Mouse (Mus musculus) olfactory bulb, adult 2 months (tissue): ENCODE results near the gene Lrtm1. TPM values are rescaled to one million over a fixed set of nuclear protein-coding genes. Genes with fewer than 3 reads are reported as not detected.

Source experiments
- H3K27ac ChIP-seq: fragments of 200-500 bp; 2 replicates; pipeline ENCODE4 v1.5.1; 2012; ENCODE audit warnings: low read depth, low read length; ENCODE audit not compliant: insufficient read depth
- H3K4me1 ChIP-seq: fragments of 200-500 bp; 2 replicates; pipeline ENCODE4 v1.6.1; 2012; ENCODE audit warnings: low read length; ENCODE audit not compliant: control insufficient read depth, insufficient read depth
- H3K4me3 ChIP-seq: fragments of 200-500 bp; 2 replicates; pipeline ENCODE4 v1.5.1; 2012; ENCODE audit warnings: mild to moderate bottlenecking, low read depth, low read length, moderate library complexity; ENCODE audit not compliant: insufficient read depth
- CTCF ChIP-seq: fragments of 200-500 bp; IDR thresholded peaks from 2 replicates; pipeline ENCODE4 v1.5.1; 2012; ENCODE audit warnings: low read depth, mild to moderate bottlenecking, low read length, moderate library complexity; ENCODE audit not compliant: insufficient read depth
- POLR2A ChIP-seq: fragments of 200-500 bp; IDR thresholded peaks from 2 replicates; pipeline ENCODE4 v1.6.1; 2012; ENCODE audit warnings: mild to moderate bottlenecking, low read depth, low read length, moderate library complexity; ENCODE audit not compliant: insufficient read depth
- WGBS: fragments of 180-500 bp; shearing (Covaris S2); methylation state at CpG from one replicate; pipeline ENCODE4 v1.1.7; 2018; 5-methylcytosine and 5-hydroxymethylcytosine counted together
- polyA plus RNA-seq: library from polyadenylated mRNA; stranded (reverse); fragments of >200 nt; gene quantifications from 2 replicates; pipeline ENCODE4 v1.2.4, GENCODE M21; 2012; ENCODE audit warnings: low replicate concordance; ENCODE audit not compliant: missing spikeins, insufficient read depth, insufficient read length

Gene Lrtm1
- not detected in 2 replicates for polyA plus RNA-seq

DNA sequence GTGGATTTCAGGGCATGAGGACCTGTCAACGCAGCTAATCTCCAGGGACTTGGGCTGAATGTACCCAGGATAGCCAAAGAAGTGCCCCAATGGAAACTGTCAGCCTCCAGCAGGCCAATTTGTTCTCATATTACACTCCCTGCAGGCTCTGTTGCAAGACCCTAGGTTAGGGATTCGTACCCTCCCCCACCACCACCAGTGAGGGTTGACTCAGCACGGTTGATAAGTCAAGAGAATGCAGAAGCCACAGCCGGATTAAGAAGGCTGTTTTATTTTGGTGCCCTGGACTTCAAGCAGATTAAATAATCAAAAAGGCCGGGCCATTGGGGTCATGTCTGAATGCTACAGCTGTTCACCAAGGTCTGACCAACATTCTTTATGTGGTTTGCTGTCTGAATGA lies at the start of gene Lrtm1:
TSS of gene Lrtm1 (plus strand) at position 326 of the 400 bp plus-strand sequence.
- WGBS = 61% methylated on average over 5 of the region's 5 CpGs
- H3K27ac ChIP-seq = no peak within 1 kb of the TSS
- H3K4me1 ChIP-seq = no peaks in the 10 kb centered on the region
- no peak for TF ChIP-seq CTCF
- no peak for TF ChIP-seq POLR2A
- no peak within 1 kb of the TSS for H3K4me3 ChIP-seq

DNA sequence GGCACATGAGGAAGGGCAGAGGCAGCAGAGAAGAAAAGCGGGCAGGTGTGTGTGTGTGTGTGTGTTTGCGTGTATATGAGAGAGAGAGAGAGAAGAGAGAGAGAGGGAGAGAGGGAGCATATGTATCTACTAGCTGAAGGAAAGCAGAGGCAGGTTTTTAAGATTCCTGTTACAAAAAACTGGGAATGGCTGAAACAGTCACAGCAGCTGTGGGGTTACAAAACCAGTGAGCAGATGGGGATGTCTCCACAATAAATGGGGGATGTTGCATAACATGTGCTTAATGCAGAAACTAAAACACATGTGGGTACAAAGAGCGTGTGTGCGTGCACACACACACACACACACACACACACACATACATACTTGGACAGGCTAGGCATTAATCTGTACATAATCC lies 48.8 kb upstream of the Lrtm1 start:
- WGBS = 71% methylated on average over 4 of the region's 4 CpGs
- Histone ChIP-seq H3K4me3 (no peak overlapping the region), H3K27ac (no peak overlapping the region), H3K4me1 (peaks cover 3% of the 10 kb centered on the region; the same call in 1 of the 2 replicates)
- TF ChIP-seq CTCF = no peak
- TF ChIP-seq POLR2A = no peak

DNA sequence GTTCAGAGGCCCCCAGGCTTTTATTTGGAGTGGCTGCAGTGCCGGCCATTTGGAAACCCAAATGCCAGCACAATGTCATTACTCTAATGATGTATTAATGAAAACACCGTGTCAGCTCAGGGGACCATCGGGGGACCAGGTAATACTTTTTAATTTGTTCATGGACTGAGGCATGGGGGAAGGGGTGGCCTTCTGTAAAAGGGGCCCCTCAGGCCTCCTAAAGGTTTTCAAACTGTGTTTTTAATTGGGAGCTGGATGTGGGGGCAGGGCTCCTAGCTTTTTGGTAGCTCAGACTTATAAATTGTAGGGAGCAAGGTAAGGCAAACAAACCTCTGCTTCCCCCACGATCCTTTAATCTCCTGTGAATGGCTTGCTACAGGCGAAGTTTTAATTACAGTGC lies 45.4 kb upstream of the Lrtm1 start:
- peaks cover 3% of the 10 kb centered on the region; the same call in 1 of the 2 replicates for H3K4me1 ChIP-seq
- no peak overlapping the region for H3K27ac ChIP-seq
- TF ChIP-seq POLR2A = no peak
- TF ChIP-seq CTCF = no peak
- H3K4me3 ChIP-seq = no peak overlapping the region
- WGBS = 38% methylated on average over 5 of the region's 5 CpGs

- TF ChIP-seq POLR2A (no peak), CTCF (no peak)
- WGBS = 64% methylated on average over 2 of the region's 2 CpGs
- H3K27ac ChIP-seq = no peak overlapping the region
Observed at GRCm38 (mm10) chr14:28979230-28979629, 38.8 kb upstream of the Lrtm1 start.

DNA sequence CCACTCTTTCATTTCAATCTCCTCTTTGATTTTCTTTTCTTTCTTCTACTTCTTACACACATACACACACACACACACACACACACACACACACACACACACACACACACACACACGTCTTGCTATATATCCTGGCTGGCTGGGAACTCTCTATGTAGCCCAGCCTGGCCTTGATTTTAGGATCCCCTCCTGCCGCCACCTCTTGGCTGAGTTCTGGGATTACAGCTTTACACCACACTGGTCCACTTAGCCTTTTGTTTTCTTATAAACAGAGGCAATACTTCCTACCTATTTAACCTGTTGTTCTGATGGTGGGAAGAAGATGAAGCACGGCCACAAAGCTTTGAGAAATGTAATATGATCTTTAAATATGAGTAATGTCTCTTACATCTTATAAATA lies 37.5 kb upstream of the Lrtm1 start:
- 70% methylated on average over 3 of the region's 3 CpGs for WGBS
- no peaks in the 10 kb centered on the region for H3K4me1 ChIP-seq
- TF ChIP-seq CTCF (no peak), POLR2A (no peak)
- H3K4me3 ChIP-seq = no peak overlapping the region
- no peak overlapping the region for H3K27ac ChIP-seq

More at GRCm38 (mm10) chr14:28979230-28979629, 38.8 kb upstream of the Lrtm1 start:
- H3K4me3 ChIP-seq = no peak overlapping the region
- no peaks in the 10 kb centered on the region for H3K4me1 ChIP-seq

GRCm38 (mm10) chr14:28984276-28984675 lies 33.7 kb upstream of the Lrtm1 start:
- Histone ChIP-seq H3K27ac (no peak overlapping the region), H3K4me3 (no peak overlapping the region), H3K4me1 (no peaks in the 10 kb centered on the region)
- no peak for TF ChIP-seq POLR2A
- 72% methylated on average over 2 of the region's 2 CpGs for WGBS

DNA sequence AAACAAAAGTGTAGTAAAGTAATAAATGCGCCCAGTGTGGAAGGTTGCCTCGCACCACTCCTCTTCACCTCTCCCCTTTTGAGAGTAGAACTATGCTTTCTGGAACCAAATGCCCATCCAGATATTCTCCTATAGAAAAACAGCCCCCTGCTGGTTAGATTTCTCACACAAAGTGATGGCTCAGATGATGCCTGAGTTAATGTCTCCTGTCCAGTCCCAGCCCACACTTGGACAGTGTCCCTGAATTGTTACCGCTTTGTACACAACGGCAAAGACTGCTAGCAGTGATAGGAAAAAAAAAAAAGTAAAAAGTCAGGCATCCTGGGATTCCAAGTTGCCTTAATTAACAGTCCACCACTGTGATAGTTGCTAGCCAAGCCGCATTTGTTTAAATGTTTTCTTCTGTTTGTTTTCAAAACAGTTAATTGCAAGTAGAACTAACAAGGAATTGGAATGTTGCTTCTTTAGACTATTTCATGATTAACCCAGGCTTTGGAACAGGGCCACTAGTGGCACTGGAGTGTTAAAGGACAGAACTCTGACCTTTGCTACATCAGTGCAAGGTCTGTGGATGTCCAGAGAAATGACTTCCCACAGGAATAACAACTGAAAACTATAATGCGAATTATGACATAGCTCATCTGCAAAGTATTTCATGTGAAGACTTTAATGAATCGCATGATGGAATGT lies 29.7 kb upstream of the Lrtm1 start:
- Histone ChIP-seq H3K27ac (no peak overlapping the region), H3K4me3 (no peak overlapping the region), H3K4me1 (no peaks in the 10 kb centered on the region)
- no peak for TF ChIP-seq POLR2A
- WGBS = 78% methylated on average over 7 of the region's 7 CpGs

DNA sequence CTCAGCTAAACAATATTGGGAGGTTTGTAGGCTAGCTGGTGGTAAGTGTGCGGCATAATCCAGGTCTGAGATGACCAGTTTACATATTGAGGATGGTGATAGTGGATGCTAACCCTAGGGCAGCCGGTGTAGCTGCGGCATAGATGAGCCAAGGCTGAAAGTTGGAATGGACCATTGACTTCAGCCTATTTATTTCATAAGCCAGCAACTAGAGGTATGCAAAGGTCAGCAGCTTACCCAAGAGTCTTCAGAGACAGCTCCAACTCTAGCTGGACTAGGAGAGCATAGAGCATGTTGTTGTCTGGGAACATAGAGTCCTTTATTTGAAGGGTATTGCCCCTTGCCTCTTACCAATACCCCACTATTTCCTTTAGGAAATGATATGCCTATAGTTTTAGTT lies 21.4 kb upstream of the Lrtm1 start:
- Histone ChIP-seq H3K4me3 (no peak overlapping the region), H3K4me1 (no peaks in the 10 kb centered on the region), H3K27ac (no peak overlapping the region)
- WGBS = 97% methylated on average over 3 of the region's 3 CpGs
- no peak for TF ChIP-seq POLR2A
- TF ChIP-seq CTCF = no peak

DNA sequence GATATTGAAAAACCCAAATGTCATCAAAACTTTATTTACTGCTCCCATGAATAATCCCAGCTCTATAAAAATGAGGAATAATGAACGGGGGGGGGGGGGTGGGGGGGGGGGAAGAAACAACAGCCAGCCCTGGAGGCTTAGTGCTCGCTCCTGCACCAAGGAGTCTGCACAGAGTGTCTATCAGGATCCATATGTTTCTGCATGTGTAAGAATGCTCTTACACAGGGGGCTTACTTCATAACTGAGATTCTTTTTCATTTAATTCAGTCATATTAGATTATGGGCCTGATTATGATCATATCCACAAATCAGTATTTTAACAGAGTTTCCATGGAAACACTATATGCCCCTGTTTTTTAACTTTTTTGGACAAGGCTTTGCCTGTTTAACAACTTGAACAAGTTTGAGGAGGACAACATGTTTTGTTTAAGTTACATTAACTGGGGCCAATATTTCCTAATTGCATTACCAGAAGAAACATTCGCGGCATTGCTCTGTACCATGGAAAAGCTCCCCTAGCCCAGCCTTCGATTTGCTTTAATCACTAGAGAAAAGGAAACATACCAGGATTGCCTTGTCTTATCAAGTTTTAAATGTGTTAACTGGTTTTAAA lies 12.7 kb upstream of the Lrtm1 start:
- TF ChIP-seq POLR2A (no peak), CTCF (no peak)
- Histone ChIP-seq H3K4me3 (no peak overlapping the region), H3K27ac (no peak overlapping the region), H3K4me1 (no peaks in the 10 kb centered on the region)
- WGBS = 78% methylated on average over 5 of the region's 5 CpGs
